Mouse (Mus musculus) frontal cortex, adult (tissue): ENCODE results near the gene Clrn2.
A peak's percentile ranks its signal among the peaks of the same experiment; 100 is the strongest.

Experiments used
- ATAC-seq: cut with Nextera tagmentation; 2 replicates; pipeline ENCODE4 v1.9.2; 2017; ENCODE audit warnings: mild to moderate bottlenecking, moderate library complexity, mixed read lengths; ENCODE audit not compliant: low TSS enrichment

The Clrn2 gene

GRCm38 (mm10) chr5:45510071-45510470 lies 56.5 kb downstream of the Clrn2 start:
- ATAC-seq, result peak; percentile 97

- no peak for ATAC-seq
Measured at GRCm38 (mm10) chr5:45512908-45513307, 59.4 kb downstream of the Clrn2 start.

- ATAC-seq, result no peak
Measured at GRCm38 (mm10) chr5:45513511-45513910, 60.0 kb downstream of the Clrn2 start.
